Comparison of ENCODE assay signal across 8 mouse cellular contexts in genomic region chr1:134747236-134748174, GRCm38 (mm10).
DNase-seq lines count a peak whose midpoint lies in the region; ATAC-seq and TF ChIP-seq lines count a peak whose summit lies in the region.

No protein-coding gene starts in this region.

- H3K9ac ChIP-seq in hindbrain, embryonic 14.5 days = no peak overlapping the region
- no peak overlapping the region for H3K9ac ChIP-seq in liver, postnatal 0 days (replicated peaks)

- DNase-seq in hindbrain, embryonic 10.5 days (ENCODE audit: low spot score) = peak; percentile 54
- DNase-seq in hindbrain, embryonic 14.5 days (ENCODE audit: low spot score) = no peak
- peak; percentile 76 for DNase-seq in c-Kit-positive CD71-positive TER-119-negative erythroid progenitor cells, embryonic 14.5 days (ENCODE audit: low read depth)
- peak; percentile 47 to 63 for DNase-seq in heart, postnatal 14 days
- DNase-seq in liver, postnatal 0 days = peak; percentile 90
- peak; percentile 63 for DNase-seq in retina, embryonic 14.5 days (ENCODE audit: low spot score)
- DNase-seq in left cerebral cortex, postnatal 4 days = no peak
- DNase-seq in layer of hippocampus, adult 9-11 months = no peak

- peak overlapping the region; percentile 16 for H3K4me3 ChIP-seq in hindbrain, embryonic 10.5 days
- no peak overlapping the region for H3K4me3 ChIP-seq in hindbrain, embryonic 14.5 days (replicated peaks; ENCODE audit: low read length)
- H3K4me3 ChIP-seq in liver, postnatal 0 days (ENCODE audit: low read depth, low read length) = peak overlapping the region; percentile 29; the same call in 1 of the 2 replicates

- peaks cover 67% of the 10 kb centered on the region for H3K36me3 ChIP-seq in hindbrain, embryonic 10.5 days
- H3K36me3 ChIP-seq in hindbrain, embryonic 14.5 days (replicated peaks; ENCODE audit: control insufficient read depth, insufficient read depth) = no peaks in the 10 kb centered on the region
- H3K36me3 ChIP-seq in liver, postnatal 0 days (replicated peaks; ENCODE audit: insufficient read depth, low read length) = no peaks in the 10 kb centered on the region

- intact Hi-C loops in heart, postnatal 14 days (cut with DNase I) = no loop called here
- intact Hi-C loops in left cerebral cortex, postnatal 4 days (cut with DNase I) = no loop called here

- H3K9me3 ChIP-seq in hindbrain, embryonic 10.5 days = no peaks in the 10 kb centered on the region
- H3K9me3 ChIP-seq in hindbrain, embryonic 14.5 days (ENCODE audit: control insufficient read depth, low read length) = no peaks in the 10 kb centered on the region
- no peaks in the 10 kb centered on the region for H3K9me3 ChIP-seq in liver, postnatal 0 days (ENCODE audit: low read length)

- TF ChIP-seq CTCF in liver, postnatal 0 days (IDR thresholded peaks at IDR 0.05; ENCODE audit: low read depth) = peak; percentile 33

- no peak overlapping the region for H3K4me2 ChIP-seq in hindbrain, embryonic 14.5 days (replicated peaks)
- H3K4me2 ChIP-seq in liver, postnatal 0 days (ENCODE audit: low read depth, low read length) = peak overlapping the region; percentile 65

- peaks cover 17% of the 10 kb centered on the region; the same call in 1 of the 2 replicates for H3K27me3 ChIP-seq in hindbrain, embryonic 10.5 days (ENCODE audit: insufficient read depth, poor library complexity, severe bottlenecking)
- no peaks in the 10 kb centered on the region for H3K27me3 ChIP-seq in hindbrain, embryonic 14.5 days (ENCODE audit: control insufficient read depth, insufficient read depth, low read length)
- H3K27me3 ChIP-seq in liver, postnatal 0 days (ENCODE audit: insufficient read depth, low read length) = peaks cover 4% of the 10 kb centered on the region; the same call in 1 of the 2 replicates

- WGBS in hindbrain, embryonic 10.5 days = 18% methylated on average over 23 of the region's 23 CpGs
- 24% methylated on average over 23 of the region's 23 CpGs for WGBS in hindbrain, embryonic 14.5 days
- WGBS in liver, postnatal 0 days (ENCODE audit: insufficient replicate concordance) = 14% methylated on average over 23 of the region's 23 CpGs

- no peak for ATAC-seq in hindbrain, embryonic 14.5 days (ENCODE audit: low FRiP score)
- ATAC-seq in liver, postnatal 0 days = peak; percentile 85

- peaks cover 8% of the 10 kb centered on the region for H3K4me1 ChIP-seq in hindbrain, embryonic 10.5 days (replicated peaks)
- H3K4me1 ChIP-seq in hindbrain, embryonic 14.5 days (replicated peaks; ENCODE audit: control insufficient read depth, insufficient read depth, low read length) = no peaks in the 10 kb centered on the region
- H3K4me1 ChIP-seq in liver, postnatal 0 days (ENCODE audit: insufficient read depth) = peaks cover 10% of the 10 kb centered on the region

- no peak for TF ChIP-seq EP300 in liver, postnatal 0 days (IDR thresholded peaks at IDR 0.05; ENCODE audit: low read depth)

- H3K27ac ChIP-seq in hindbrain, embryonic 10.5 days = no peak overlapping the region
- H3K27ac ChIP-seq in hindbrain, embryonic 14.5 days = no peak overlapping the region
- H3K27ac ChIP-seq in liver, postnatal 0 days (ENCODE audit: low read depth) = no peak overlapping the region

Comparison
In these comparisons a context has a peak if more than half of its experiments do, and no peak if none do; other contexts are left out.
1. DNase-seq: peak in hindbrain, embryonic 10.5 days (single experiment), c-Kit-positive CD71-positive TER-119-negative erythroid progenitor cells, embryonic 14.5 days (single experiment), heart, postnatal 14 days (2 of 2), liver, postnatal 0 days (single experiment) and retina, embryonic 14.5 days (single experiment); none in hindbrain, embryonic 14.5 days (single experiment), left cerebral cortex, postnatal 4 days (single experiment) and layer of hippocampus, adult 9-11 months (single experiment).